Mouse (Mus musculus) testis, postnatal 14 days (tissue): ENCODE measurements around the gene Cldn34b1.
"Not testable (repeated sequence)": the region's sequence is repeated elsewhere in the genome, so short reads cannot be mapped to it uniquely, and the experiment has no call there.

ENCODE experiments used
- DNase-seq: peaks from one replicate; pipeline ENCODE4 v3.0.0; 2021; ENCODE audit warnings: low spot score

Cldn34b1 gene

DNA sequence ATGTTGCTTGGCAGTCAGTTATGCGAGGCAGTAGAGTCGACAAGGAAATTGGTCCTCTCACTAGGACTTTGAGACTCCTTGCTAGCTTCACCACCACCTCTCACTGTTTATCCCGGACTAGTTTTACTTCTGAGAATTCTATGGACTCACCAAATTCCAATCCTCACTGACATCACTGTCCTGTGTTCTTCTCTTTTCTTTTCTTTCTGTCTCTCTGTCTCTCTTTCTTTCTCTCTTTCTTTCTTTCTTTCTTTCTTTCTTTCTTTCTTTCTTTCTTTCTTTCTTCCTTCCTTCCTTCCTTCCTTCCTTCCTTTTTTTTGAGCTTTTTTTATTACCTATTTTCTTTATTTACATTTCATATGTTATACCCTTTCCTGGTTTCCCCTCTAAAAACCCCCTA is at the start of gene Cldn34b1:
Cldn34b1 (minus strand) TSS at position 101 of the 400 bp plus-strand sequence.
- DNase-seq: not testable (repeated sequence)

DNA sequence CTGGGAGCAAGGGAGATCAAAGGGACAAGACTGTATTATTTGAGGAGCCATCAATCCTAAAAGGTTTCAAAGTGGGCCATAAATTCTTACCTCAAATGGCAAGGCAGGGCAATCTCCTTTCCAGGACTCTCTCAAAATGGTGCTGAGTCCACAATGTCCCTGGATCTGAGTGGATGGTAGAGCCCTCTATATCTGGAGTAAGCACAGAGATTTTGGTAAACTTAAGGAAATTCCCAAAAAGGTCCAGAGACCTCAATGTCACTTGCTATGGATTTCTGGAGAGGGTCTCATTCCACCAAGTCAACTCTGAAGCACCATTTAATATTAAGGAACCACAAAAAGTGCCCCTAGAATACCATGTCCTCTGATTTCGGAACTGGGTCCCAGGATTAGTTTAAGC is 45.8 kb upstream of the Cldn34b1 start, which contains the start of gene Magea6:
Magea6 (minus strand) TSS at position 101 of the 400 bp plus-strand sequence.
- DNase-seq: not testable (repeated sequence)
